Mouse (Mus musculus) spleen, adult 2 months (tissue): ENCODE data around the gene Rgs3.

Experiments
- CTCF ChIP-seq: fragments of 200-500 bp; IDR thresholded peaks from 2 replicates; pipeline ENCODE4 v1.5.1; 2011; ENCODE audit warnings: mild to moderate bottlenecking, inconsistent platforms; ENCODE audit not compliant: insufficient read depth, insufficient read length, insufficient replicate concordance; ENCODE audit errors: extremely low read depth
- POLR2A ChIP-seq: fragments of 200-500 bp; IDR thresholded peaks from 2 replicates; pipeline ENCODE4 v1.6.1; 2011; ENCODE audit warnings: low read depth, low read length, inconsistent platforms

DNA sequence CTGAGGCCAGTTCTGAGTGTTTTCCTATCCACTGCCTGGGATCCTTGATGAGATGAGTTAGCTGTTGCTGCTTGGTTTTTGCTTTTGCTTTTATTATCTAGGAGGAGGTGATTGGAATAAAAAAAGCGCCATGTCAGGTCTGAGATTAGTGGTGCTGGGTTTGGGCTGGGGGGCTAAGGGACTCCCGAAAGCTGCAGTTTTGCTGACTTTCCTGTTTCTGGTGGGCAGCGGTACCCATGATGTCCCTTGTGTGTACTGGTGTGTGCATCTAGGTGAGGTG lies 60.3 kb downstream of the Rgs3 start:
- TF ChIP-seq POLR2A (no peak), CTCF (no peak)
